Mouse (Mus musculus): ENCODE measurements around the gene Hs3st3b1. TPM values are rescaled to one million over a fixed set of nuclear protein-coding genes. Genes with fewer than 3 reads are reported as not detected.

The Hs3st3b1 gene
- polyA plus RNA-seq, 1 experiment from 2014 or later: 16.6 TPM

- Histone ChIP-seq H3K27ac (no peak overlapping the region), H3K4me2 (no peak overlapping the region), H3K9ac (no peak overlapping the region), H3K4me3 (no peak overlapping the region), H3K4me1 (peaks cover 13% of the 10 kb centered on the region), H3K36me3 (no peaks in the 10 kb centered on the region), H3K27me3 (no peaks in the 10 kb centered on the region), H3K9me3 (no peaks in the 10 kb centered on the region)
- ATAC-seq (ENCODE audit: insufficient number of reproducible peaks, low FRiP score, low TSS enrichment, low read depth): no peak
- WGBS: 63% methylated on average over 9 of the region's 9 CpGs
Measured at GRCm38 (mm10) chr11:63906552-63907353, 15.3 kb downstream of the Hs3st3b1 start.

- Histone ChIP-seq H3K36me3 (no peaks in the 10 kb centered on the region), H3K9ac (no peak overlapping the region), H3K4me1 (peaks cover 7% of the 10 kb centered on the region; the same call in 1 of the 2 replicates), H3K27me3 (no peaks in the 10 kb centered on the region), H3K4me2 (no peak overlapping the region), H3K9me3 (no peaks in the 10 kb centered on the region), H3K27ac (no peak overlapping the region), H3K4me3 (no peak overlapping the region)
- WGBS: 49% methylated on average over 4 of the region's 4 CpGs
- no peak for ATAC-seq (ENCODE audit: insufficient number of reproducible peaks, low FRiP score, low TSS enrichment, low read depth)
Measured at GRCm38 (mm10) chr11:63904787-63905186, 17.3 kb downstream of the Hs3st3b1 start.

GRCm38 (mm10) chr11:63898509-63899168 lies 23.5 kb downstream of the Hs3st3b1 start:
- Histone ChIP-seq H3K4me2 (no peak overlapping the region), H3K27ac (no peak overlapping the region), H3K27me3 (no peaks in the 10 kb centered on the region), H3K4me3 (no peak overlapping the region), H3K9me3 (no peaks in the 10 kb centered on the region), H3K4me1 (peaks cover 16% of the 10 kb centered on the region), H3K36me3 (no peaks in the 10 kb centered on the region), H3K9ac (no peak overlapping the region)
- 48% methylated on average over 9 of the region's 9 CpGs for WGBS
- ATAC-seq (ENCODE audit: insufficient number of reproducible peaks, low FRiP score, low TSS enrichment, low read depth): no peak

GRCm38 (mm10) chr11:63897856-63898508 lies 24.1 kb downstream of the Hs3st3b1 start:
- Histone ChIP-seq H3K9me3 (no peaks in the 10 kb centered on the region), H3K27me3 (no peaks in the 10 kb centered on the region), H3K4me3 (no peak overlapping the region), H3K4me1 (peaks cover 17% of the 10 kb centered on the region), H3K9ac (no peak overlapping the region), H3K4me2 (no peak overlapping the region), H3K36me3 (no peaks in the 10 kb centered on the region), H3K27ac (no peak overlapping the region)
- WGBS: 74% methylated on average over 13 of the region's 13 CpGs
- ATAC-seq (ENCODE audit: insufficient number of reproducible peaks, low FRiP score, low TSS enrichment, low read depth): no peak

GRCm38 (mm10) chr11:63897011-63897410 lies 25.1 kb downstream of the Hs3st3b1 start:
- Histone ChIP-seq H3K27me3 (no peaks in the 10 kb centered on the region), H3K9me3 (no peaks in the 10 kb centered on the region), H3K4me1 (peaks cover 17% of the 10 kb centered on the region), H3K27ac (no peak overlapping the region), H3K4me3 (no peak overlapping the region), H3K36me3 (no peaks in the 10 kb centered on the region), H3K9ac (no peak overlapping the region), H3K4me2 (no peak overlapping the region)
- WGBS: 68% methylated on average over 2 of the region's 2 CpGs
- ATAC-seq (ENCODE audit: insufficient number of reproducible peaks, low FRiP score, low TSS enrichment, low read depth): no peak

- H3K36me3 ChIP-seq: no peaks in the 10 kb centered on the region
- WGBS: 51% methylated on average over 6 of the region's 6 CpGs
- no peak overlapping the region for H3K4me3 ChIP-seq
- ATAC-seq (ENCODE audit: insufficient number of reproducible peaks, low FRiP score, low TSS enrichment, low read depth): no peak
- H3K4me2 ChIP-seq: no peak overlapping the region
- H3K27me3 ChIP-seq: no peaks in the 10 kb centered on the region
- H3K4me1 ChIP-seq: peaks cover 21% of the 10 kb centered on the region
- H3K27ac ChIP-seq: no peak overlapping the region
- H3K9ac ChIP-seq: no peak overlapping the region
- no peaks in the 10 kb centered on the region for H3K9me3 ChIP-seq
Measured at GRCm38 (mm10) chr11:63894188-63894587, 27.9 kb downstream of the Hs3st3b1 start.

- ATAC-seq (ENCODE audit: insufficient number of reproducible peaks, low FRiP score, low TSS enrichment, low read depth): no peak
- peaks cover 15% of the 10 kb centered on the region for H3K4me1 ChIP-seq
- no peak overlapping the region for H3K27ac ChIP-seq
- H3K4me2 ChIP-seq: no peak overlapping the region
- no peaks in the 10 kb centered on the region for H3K9me3 ChIP-seq
- H3K36me3 ChIP-seq: no peaks in the 10 kb centered on the region
- 84% methylated on average over 6 of the region's 6 CpGs for WGBS
- H3K9ac ChIP-seq: no peak overlapping the region
- H3K27me3 ChIP-seq: no peaks in the 10 kb centered on the region
- H3K4me3 ChIP-seq: no peak overlapping the region
Measured at GRCm38 (mm10) chr11:63893557-63893956, 28.5 kb downstream of the Hs3st3b1 start.

GRCm38 (mm10) chr11:63891479-63892020 lies 30.5 kb downstream of the Hs3st3b1 start:
- H3K36me3 ChIP-seq: no peaks in the 10 kb centered on the region
- no peak for ATAC-seq (ENCODE audit: insufficient number of reproducible peaks, low FRiP score, low TSS enrichment, low read depth)
- WGBS: 32% methylated on average over 7 of the region's 7 CpGs

GRCm38 (mm10) chr11:63883385-63883784 lies 38.7 kb downstream of the Hs3st3b1 start:
- no peak overlapping the region for H3K4me2 ChIP-seq
- no peak overlapping the region for H3K27ac ChIP-seq
- no peaks in the 10 kb centered on the region for H3K27me3 ChIP-seq
- H3K4me1 ChIP-seq: peaks cover 8% of the 10 kb centered on the region
- no peaks in the 10 kb centered on the region for H3K36me3 ChIP-seq
- no peaks in the 10 kb centered on the region for H3K9me3 ChIP-seq
- H3K9ac ChIP-seq: no peak overlapping the region
- no peak overlapping the region for H3K4me3 ChIP-seq
- 80% methylated on average over 3 of the region's 3 CpGs for WGBS
- no peak for ATAC-seq (ENCODE audit: insufficient number of reproducible peaks, low FRiP score, low TSS enrichment, low read depth)

More at GRCm38 (mm10) chr11:63891479-63892020, 30.5 kb downstream of the Hs3st3b1 start:
- Histone ChIP-seq H3K4me2 (no peak overlapping the region), H3K4me3 (no peak overlapping the region), H3K4me1 (peaks cover 16% of the 10 kb centered on the region), H3K27me3 (no peaks in the 10 kb centered on the region), H3K27ac (no peak overlapping the region), H3K9ac (no peak overlapping the region), H3K9me3 (no peaks in the 10 kb centered on the region)

- ATAC-seq (ENCODE audit: insufficient number of reproducible peaks, low FRiP score, low TSS enrichment, low read depth): no peak
- H3K4me1 ChIP-seq: peaks cover 5% of the 10 kb centered on the region; the same call in 1 of the 2 replicates
- 65% methylated on average over 2 of the region's 2 CpGs for WGBS
- no peak overlapping the region for H3K27ac ChIP-seq
- no peaks in the 10 kb centered on the region for H3K27me3 ChIP-seq
- no peak overlapping the region for H3K9ac ChIP-seq
- H3K4me2 ChIP-seq: no peak overlapping the region
- H3K4me3 ChIP-seq: no peak overlapping the region
- H3K36me3 ChIP-seq: no peaks in the 10 kb centered on the region
- H3K9me3 ChIP-seq: no peaks in the 10 kb centered on the region
Measured at GRCm38 (mm10) chr11:63880296-63880695, 41.8 kb downstream of the Hs3st3b1 start.

- H3K27me3 ChIP-seq: no peaks in the 10 kb centered on the region
- no peak for ATAC-seq (ENCODE audit: insufficient number of reproducible peaks, low FRiP score, low TSS enrichment, low read depth)
- H3K4me1 ChIP-seq: peaks cover 5% of the 10 kb centered on the region; the same call in 1 of the 2 replicates
- 43% methylated on average over 10 of the region's 10 CpGs for WGBS
- no peak overlapping the region for H3K4me3 ChIP-seq
- no peaks in the 10 kb centered on the region for H3K36me3 ChIP-seq
- H3K9me3 ChIP-seq: no peaks in the 10 kb centered on the region
- no peak overlapping the region for H3K9ac ChIP-seq
- H3K27ac ChIP-seq: no peak overlapping the region
- no peak overlapping the region for H3K4me2 ChIP-seq
Measured at GRCm38 (mm10) chr11:63879261-63879660, 42.8 kb downstream of the Hs3st3b1 start.

- Histone ChIP-seq H3K36me3 (no peaks in the 10 kb centered on the region), H3K4me1 (peaks cover 5% of the 10 kb centered on the region; the same call in 1 of the 2 replicates), H3K9me3 (no peaks in the 10 kb centered on the region), H3K4me2 (no peak overlapping the region), H3K9ac (no peak overlapping the region), H3K27ac (no peak overlapping the region), H3K4me3 (no peak overlapping the region), H3K27me3 (no peaks in the 10 kb centered on the region)
- 88% methylated on average over 4 of the region's 4 CpGs for WGBS
- ATAC-seq (ENCODE audit: insufficient number of reproducible peaks, low FRiP score, low TSS enrichment, low read depth): no peak
Measured at GRCm38 (mm10) chr11:63878616-63879015, 43.5 kb downstream of the Hs3st3b1 start.

All from limb, embryonic 15.5 days (tissue).